Mouse (Mus musculus): Measurements from ENCODE around the gene Bcl2l2. TPM values are rescaled to one million over a fixed set of nuclear protein-coding genes. Genes with fewer than 3 reads are reported as not detected.

The Bcl2l2 gene
- polyA plus RNA-seq, 1 experiment from 2014 or later, result 4.4 TPM

DNA sequence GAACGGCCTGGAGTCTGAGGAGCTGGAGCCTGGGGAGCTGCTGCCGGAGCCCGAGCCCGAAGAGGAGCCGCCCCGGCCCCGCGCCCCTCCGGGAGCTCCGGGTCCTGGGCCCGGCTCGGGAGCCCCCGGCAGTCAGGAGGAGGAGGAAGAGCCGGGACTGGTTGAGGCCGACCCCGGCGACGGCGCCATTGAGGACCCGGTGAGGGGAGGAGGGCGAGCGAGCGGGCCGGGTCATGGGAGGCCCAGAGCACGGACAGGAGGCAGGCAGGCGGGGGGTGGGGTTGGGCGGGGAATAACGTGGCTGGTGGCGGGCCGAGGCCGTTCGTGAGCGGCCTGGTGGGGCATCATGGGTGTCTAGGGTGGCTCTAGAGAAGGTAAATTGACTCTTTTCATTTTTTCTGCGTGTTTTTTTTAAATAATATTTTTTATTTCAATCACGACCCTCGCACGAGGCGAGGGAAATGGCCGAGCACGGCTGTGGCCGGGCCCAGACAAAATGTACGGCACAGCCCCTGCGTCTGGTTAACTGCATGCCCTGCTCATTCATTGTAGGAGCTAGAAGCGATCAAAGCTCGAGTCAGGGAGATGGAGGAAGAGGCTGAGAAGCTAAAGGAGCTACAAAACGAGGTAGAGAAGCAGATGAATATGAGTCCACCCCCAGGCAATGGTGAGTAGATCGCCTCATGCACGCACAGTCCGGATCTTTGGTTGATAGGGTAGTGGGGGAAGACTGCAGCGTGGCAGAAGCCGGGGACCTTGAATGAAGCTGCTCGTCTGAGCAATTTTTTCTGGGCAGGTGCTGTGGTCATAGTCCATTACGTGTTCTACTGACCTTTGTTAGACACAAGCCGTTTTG is 11.3 kb downstream of the Bcl2l2 start:
- H3K9ac ChIP-seq (replicated peaks), result peak overlapping the region; percentile 100
- no peaks in the 10 kb centered on the region for H3K27me3 ChIP-seq
- under 1% methylated on average over 53 of the region's 54 CpGs for WGBS
- H3K4me2 ChIP-seq (replicated peaks), result peak overlapping the region; percentile 66
- ATAC-seq, result peak; percentile 60; the same call in 1 of the 2 replicates
- no peaks in the 10 kb centered on the region for H3K9me3 ChIP-seq
- peak overlapping the region; percentile 92 for H3K4me3 ChIP-seq (replicated peaks)
- H3K27ac ChIP-seq, result peak overlapping the region; percentile 97
- peaks cover 29% of the 10 kb centered on the region for H3K4me1 ChIP-seq (replicated peaks)
- peaks cover 37% of the 10 kb centered on the region for H3K36me3 ChIP-seq

GRCm38 (mm10) chr14:54897445-54897844 is 14.3 kb downstream of the Bcl2l2 start:
- 70% methylated on average over 2 of the region's 2 CpGs for WGBS
- Histone ChIP-seq H3K4me3 (replicated peaks) (no peak overlapping the region; the same call in 1 of the 2 replicates), H3K27ac (no peak overlapping the region), H3K9me3 (no peaks in the 10 kb centered on the region), H3K27me3 (no peaks in the 10 kb centered on the region), H3K36me3 (peaks cover 37% of the 10 kb centered on the region), H3K4me2 (replicated peaks) (no peak overlapping the region), H3K9ac (replicated peaks) (no peak overlapping the region), H3K4me1 (replicated peaks) (peaks cover 29% of the 10 kb centered on the region)
- ATAC-seq, result no peak

DNA sequence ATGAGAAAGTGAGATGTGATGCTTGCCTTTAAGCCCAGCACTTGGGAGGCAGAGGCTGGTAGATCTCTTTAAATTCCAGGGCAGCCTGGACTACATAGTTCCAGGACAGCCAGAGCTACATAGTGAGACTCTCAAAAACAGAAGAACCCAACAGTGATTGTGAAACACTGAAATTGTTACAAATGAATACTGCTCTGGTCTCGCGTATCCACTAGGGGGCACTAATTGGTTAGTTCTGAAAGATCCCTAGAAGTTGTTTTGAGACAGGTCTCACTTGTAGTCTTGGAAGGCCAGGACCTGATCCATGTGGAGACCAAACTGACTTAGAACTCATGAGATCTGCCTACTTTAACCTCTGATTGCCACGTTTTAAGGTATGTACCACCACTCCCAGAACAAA is 17.2 kb downstream of the Bcl2l2 start:
- Histone ChIP-seq H3K27me3 (no peaks in the 10 kb centered on the region), H3K4me1 (replicated peaks) (peaks cover 20% of the 10 kb centered on the region), H3K9ac (replicated peaks) (no peak overlapping the region), H3K9me3 (no peaks in the 10 kb centered on the region), H3K27ac (peak overlapping the region; percentile 1; the same call in 1 of the 2 replicates), H3K4me3 (replicated peaks) (no peak overlapping the region), H3K36me3 (peaks cover 55% of the 10 kb centered on the region), H3K4me2 (replicated peaks) (no peak overlapping the region)
- ATAC-seq, result peak; percentile 63
- under 1% methylated on average over 3 of the region's 3 CpGs for whole genome bisulfite sequencing

DNA sequence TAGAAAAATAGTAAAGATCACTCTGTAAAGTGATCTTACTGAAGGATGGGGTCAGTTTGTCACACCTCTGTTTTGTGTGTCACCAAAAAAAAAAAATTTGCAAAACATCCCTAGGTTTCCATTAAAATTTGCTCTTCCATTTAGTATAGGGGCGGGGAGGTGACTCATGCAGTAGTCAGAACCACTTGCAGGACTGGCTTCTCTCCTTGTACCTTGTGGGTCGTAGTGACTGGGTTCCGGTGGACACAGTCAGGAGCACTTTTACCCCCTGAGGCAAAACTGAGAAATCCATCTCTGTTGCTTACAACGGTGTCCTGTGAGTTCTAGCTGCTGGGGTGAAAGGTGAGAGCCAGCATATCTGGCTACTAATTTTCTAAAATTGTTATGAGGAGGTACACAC is 20.5 kb downstream of the Bcl2l2 start:
- Histone ChIP-seq H3K27me3 (no peaks in the 10 kb centered on the region), H3K4me1 (replicated peaks) (0 out of 2 replicates have a peak, but pooled peaks cover 7% of the 10 kb centered on the region), H3K4me2 (replicated peaks) (no peak overlapping the region), H3K36me3 (peaks cover 56% of the 10 kb centered on the region), H3K27ac (no peak overlapping the region), H3K9ac (replicated peaks) (no peak overlapping the region), H3K4me3 (replicated peaks) (no peak overlapping the region), H3K9me3 (no peaks in the 10 kb centered on the region)
- WGBS, result 93% methylated on average over 4 of the region's 4 CpGs
- ATAC-seq, result no peak

DNA sequence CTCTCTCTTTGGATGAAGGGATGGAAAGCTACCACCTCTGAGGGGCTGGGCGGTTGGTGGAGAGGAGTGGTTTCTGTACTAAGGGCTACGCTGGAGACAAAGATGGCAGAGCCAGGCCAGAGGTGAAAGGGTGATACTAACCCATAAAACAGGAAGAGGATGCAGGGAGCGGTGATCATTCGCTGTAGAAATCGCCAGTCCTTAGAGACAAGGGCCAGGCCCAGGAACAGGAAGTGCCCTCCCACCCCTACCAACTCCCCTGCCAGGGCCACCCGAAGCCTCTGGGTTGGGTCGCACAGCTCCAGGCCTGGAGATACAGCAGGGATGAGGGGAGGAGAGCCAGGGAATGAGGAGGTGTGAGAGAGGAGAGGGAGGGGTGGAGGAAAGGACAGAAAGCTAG is 25.5 kb downstream of the Bcl2l2 start:
- ATAC-seq, result no peak
- Histone ChIP-seq H3K4me2 (replicated peaks) (no peak overlapping the region), H3K36me3 (peaks cover 66% of the 10 kb centered on the region), H3K27ac (no peak overlapping the region), H3K4me3 (replicated peaks) (no peak overlapping the region), H3K9ac (replicated peaks) (no peak overlapping the region), H3K4me1 (replicated peaks) (peaks cover 46% of the 10 kb centered on the region), H3K9me3 (no peaks in the 10 kb centered on the region), H3K27me3 (no peaks in the 10 kb centered on the region)
- 95% methylated on average over 7 of the region's 7 CpGs for WGBS

DNA sequence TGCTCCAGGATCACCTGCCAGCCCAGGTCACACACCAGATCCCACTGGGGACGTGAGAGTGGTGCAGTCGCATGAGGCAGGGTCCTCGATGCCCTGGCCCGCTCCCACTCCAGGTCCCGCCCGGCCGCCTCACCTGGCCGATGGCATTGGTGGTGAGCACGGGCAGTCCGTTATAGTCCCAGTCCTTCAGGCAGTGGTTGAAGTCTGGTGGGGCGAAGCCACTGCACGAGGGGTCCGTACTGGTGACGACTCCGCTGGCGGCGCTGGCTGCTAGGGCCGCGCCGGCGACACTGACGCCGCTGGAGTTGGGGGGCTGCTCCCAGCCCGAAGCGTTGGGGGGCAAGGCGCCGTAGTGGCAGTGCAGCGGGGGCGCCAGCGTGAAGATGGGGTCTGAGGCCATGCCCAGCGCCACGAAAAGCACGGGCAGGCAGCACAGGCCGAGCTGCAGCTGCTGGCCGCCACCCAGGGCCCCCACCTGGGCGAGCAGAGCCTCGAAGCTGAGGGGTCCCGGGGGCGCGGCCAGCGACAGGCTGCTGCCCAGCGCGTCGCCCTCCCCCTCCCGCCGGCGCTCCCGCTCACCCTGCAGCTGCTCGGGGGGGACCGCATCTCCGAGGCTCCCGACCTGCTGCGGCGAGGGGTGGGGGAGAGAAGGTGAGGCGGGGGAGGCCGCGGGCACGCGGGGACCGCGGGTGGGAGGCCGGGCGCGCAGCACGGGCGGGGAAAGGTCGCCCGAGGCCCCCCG is 29.1 kb downstream of the Bcl2l2 start:
- Histone ChIP-seq H3K9me3 (no peaks in the 10 kb centered on the region), H3K4me1 (replicated peaks) (peaks cover 49% of the 10 kb centered on the region), H3K4me2 (replicated peaks) (peak overlapping the region; percentile 92), H3K27ac (peak overlapping the region; percentile 90), H3K36me3 (peaks cover 52% of the 10 kb centered on the region), H3K27me3 (no peaks in the 10 kb centered on the region), H3K4me3 (replicated peaks) (peak overlapping the region; percentile 79), H3K9ac (replicated peaks) (peak overlapping the region; percentile 97)
- peak; percentile 75 for ATAC-seq
- WGBS, result 3% methylated on average over 44 of the region's 69 CpGs

DNA sequence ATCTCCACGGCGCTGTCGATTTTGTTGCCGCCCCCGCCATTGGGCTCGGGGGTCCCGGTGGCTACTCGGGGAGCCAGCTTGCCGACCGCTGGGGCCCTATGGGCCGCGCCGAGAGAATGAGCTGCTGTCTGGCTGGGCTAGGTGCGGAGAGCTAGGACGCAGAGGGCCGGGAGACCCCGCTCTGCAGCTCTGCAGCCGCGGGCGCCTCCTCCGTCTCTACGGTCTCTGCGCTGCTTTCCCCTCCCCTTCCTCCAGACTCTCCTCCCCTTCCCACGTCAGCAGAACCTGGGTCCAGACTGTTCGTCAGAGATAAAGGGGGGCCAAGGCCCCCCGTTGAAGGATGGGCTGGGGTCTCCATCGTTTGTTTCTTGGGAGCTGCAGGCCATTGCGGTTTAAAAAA is 29.7 kb downstream of the Bcl2l2 start, which contains the start of gene Slc22a17:
Slc22a17 (minus strand) TSS at position 247 of the 400 bp plus-strand sequence.
- Histone ChIP-seq H3K9me3 (no peaks in the 10 kb centered on the region), H3K27ac (peak within 1 kb of the TSS; percentile 90), H3K36me3 (peaks cover 51% of the 10 kb centered on the region), H3K27me3 (no peaks in the 10 kb centered on the region), H3K4me2 (replicated peaks) (peak within 1 kb of the TSS; percentile 92), H3K4me3 (replicated peaks) (peak within 1 kb of the TSS; percentile 79), H3K4me1 (replicated peaks) (peaks cover 48% of the 10 kb centered on the region), H3K9ac (replicated peaks) (peak within 1 kb of the TSS; percentile 97)
- ATAC-seq, result peak; percentile 98
- WGBS, result under 1% methylated on average over 28 of the region's 28 CpGs

GRCm38 (mm10) chr14:54913343-54913742 is 30.2 kb downstream of the Bcl2l2 start:
- Histone ChIP-seq H3K4me1 (replicated peaks) (peaks cover 45% of the 10 kb centered on the region), H3K27me3 (no peaks in the 10 kb centered on the region), H3K36me3 (peaks cover 50% of the 10 kb centered on the region), H3K4me3 (replicated peaks) (peak overlapping the region; percentile 79), H3K9me3 (no peaks in the 10 kb centered on the region), H3K9ac (replicated peaks) (peak overlapping the region; percentile 97), H3K4me2 (replicated peaks) (peak overlapping the region; percentile 92), H3K27ac (peak overlapping the region; percentile 90)
- 14% methylated on average over 10 of the region's 10 CpGs for WGBS
- ATAC-seq, result peak; percentile 22; the same call in 1 of the 2 replicates

DNA sequence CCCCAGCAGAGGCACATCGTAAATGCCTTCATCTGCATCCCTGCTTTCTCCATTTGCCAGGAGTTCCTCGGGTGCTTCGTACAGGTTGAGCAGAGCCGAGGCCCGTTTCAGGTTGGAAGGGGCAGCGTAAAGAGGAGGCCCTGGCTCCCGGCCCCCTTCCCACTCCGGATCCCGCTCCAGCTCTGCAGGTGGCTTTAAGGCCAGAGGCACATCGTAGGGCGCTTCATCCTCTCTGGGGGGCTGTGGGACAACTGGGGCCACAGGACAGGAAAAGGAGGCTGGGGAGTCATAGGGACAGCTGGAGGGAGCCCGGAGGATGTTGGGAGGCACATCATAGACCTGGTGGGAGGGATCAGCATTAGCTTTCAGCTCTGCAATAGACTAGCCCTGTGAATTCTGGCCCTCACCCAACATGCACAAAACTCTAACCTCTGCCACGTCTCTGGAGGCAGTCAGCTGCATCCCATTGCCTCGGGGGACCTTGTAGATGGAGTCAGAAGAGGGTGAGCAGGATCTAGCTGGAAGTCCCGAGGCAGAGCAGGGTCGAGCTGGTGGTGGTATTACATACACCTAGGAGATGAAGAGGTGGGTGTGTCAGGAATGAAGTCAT is 37.0 kb downstream of the Bcl2l2 start:
- no peaks in the 10 kb centered on the region for H3K27me3 ChIP-seq
- H3K27ac ChIP-seq, result no peak overlapping the region
- no peak overlapping the region for H3K9ac ChIP-seq (replicated peaks)
- 96% methylated on average over 16 of the region's 16 CpGs for WGBS
- H3K4me2 ChIP-seq (replicated peaks), result no peak overlapping the region
- H3K36me3 ChIP-seq, result peaks cover 66% of the 10 kb centered on the region
- H3K4me3 ChIP-seq (replicated peaks), result no peak overlapping the region
- peaks cover 16% of the 10 kb centered on the region for H3K4me1 ChIP-seq (replicated peaks)
- peaks cover 16% of the 10 kb centered on the region for H3K9me3 ChIP-seq
- ATAC-seq, result no peak

DNA sequence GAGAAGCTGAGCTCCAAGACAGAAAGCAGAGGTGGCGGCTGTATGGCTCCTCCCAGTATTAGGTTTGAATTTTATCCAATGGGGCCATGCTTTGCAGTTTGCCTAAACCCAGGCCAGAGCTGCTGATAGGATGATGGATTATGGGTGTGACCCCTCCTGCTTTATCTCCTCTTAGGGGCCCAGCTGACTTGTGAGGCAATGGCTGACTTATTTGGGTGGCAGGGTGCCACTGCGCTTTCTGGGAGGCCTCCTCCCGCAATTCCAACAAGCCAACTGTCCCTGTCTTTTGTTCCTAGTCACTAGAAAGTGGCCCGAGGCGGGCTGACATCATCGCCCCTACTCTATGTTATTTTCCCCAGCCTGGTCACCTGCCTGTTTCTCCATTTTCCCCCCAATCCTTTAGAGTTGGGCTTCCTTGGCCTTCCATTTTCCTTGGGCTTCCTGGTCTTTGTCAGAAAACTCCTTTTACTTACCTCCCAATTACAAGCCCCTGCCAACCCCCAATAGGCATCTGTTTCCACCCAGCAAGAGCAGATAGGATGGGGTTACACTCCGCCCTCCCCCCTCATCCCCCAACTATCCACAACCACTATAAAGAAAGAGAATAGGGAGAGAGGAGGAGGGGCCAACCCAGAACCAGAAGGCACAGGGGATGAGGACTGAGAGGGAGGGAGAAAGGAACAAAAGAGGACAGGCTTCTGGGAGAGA is 41.6 kb downstream of the Bcl2l2 start:
- Histone ChIP-seq H3K4me2 (replicated peaks) (peak overlapping the region; percentile 69), H3K9me3 (peaks cover 16% of the 10 kb centered on the region), H3K4me1 (replicated peaks) (peaks cover 39% of the 10 kb centered on the region), H3K9ac (replicated peaks) (peak overlapping the region; percentile 73), H3K4me3 (replicated peaks) (peak overlapping the region; percentile 54), H3K36me3 (peaks cover 25% of the 10 kb centered on the region), H3K27ac (peak overlapping the region; percentile 91), H3K27me3 (no peaks in the 10 kb centered on the region)
- WGBS, result 10% methylated on average over 7 of the region's 7 CpGs
- peak; percentile 46 for ATAC-seq

All from midbrain, embryonic 13.5 days (tissue).